Mouse (Mus musculus) ES-E14 (cell line): Measurements from ENCODE around the gene Tcf25.

ENCODE experiments used
- HCFC1 ChIP-seq: IDR thresholded peaks from 2 replicates; pipeline ENCODE4 v1.6.1; 2012; ENCODE audit warnings: low read length, inconsistent platforms, borderline replicate concordance; ENCODE audit not compliant: insufficient read depth
- MAFK ChIP-seq: IDR thresholded peaks from 2 replicates; pipeline ENCODE4 v1.6.1; 2014; ENCODE audit warnings: mild to moderate bottlenecking, low read depth, low read length, inconsistent platforms; ENCODE audit not compliant: insufficient read depth
- ZC3H11A ChIP-seq: IDR thresholded peaks from 2 replicates; pipeline ENCODE4 v1.6.1; 2012; ENCODE audit warnings: low read depth, mild to moderate bottlenecking, inconsistent platforms, low read length, borderline replicate concordance
- ZNF384 ChIP-seq: IDR thresholded peaks from 2 replicates; pipeline ENCODE4 v1.6.1; 2012; ENCODE audit warnings: low read depth, low read length, inconsistent platforms

DNA sequence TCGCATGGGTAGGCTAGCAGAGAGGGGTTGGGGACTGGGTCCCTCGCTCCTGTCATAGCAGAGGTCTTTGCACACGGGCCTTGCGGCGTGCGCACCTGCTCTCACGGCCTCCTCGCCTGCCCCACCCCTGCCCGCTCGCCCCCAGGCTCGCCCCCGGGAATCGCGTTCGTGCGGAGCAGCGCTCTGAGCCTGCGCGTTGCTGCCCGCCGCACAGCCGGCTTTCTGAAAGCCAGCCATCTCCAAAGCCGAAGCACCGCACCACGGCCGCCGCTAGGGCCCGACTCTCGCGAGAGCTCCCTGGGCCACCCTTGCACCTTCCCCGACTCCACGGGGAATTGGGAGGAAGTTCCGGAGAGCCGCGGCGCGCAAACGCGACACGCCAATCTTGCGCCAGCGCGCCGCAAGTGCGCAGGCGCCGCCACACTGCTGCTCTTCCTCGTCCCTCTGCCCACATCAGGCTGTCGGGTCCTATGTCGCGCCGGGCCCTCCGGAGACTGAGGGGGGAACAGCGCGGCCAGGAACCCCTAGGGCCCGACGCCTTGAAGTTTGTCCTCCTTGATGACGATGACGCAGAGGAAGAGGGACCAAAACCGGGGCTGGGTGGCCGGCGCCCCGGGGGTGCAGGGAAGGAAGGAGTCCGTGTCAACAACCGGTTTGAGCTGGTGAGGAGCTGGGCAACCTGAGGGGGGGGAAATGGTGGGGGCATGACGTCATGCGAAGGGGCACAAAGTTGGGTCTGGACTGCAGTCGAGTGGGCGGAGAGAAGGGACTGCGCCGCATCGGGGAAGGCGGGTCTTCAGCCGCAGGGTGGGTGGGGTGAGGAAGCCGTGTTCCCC lies at the start of gene Tcf25:
- TF ChIP-seq ZNF384: no peak
- TF ChIP-seq MAFK: no peak
- peak; percentile 77; the same call in 1 of the 2 replicates for TF ChIP-seq HCFC1
- TF ChIP-seq ZC3H11A: no peak
